Mouse (Mus musculus) megakaryocyte progenitor cell, adult 5-6 weeks (primary cell): ENCODE data around the gene Nop58. TPM values are rescaled to one million over a fixed set of nuclear protein-coding genes. Genes with fewer than 3 reads are reported as not detected.
"Not testable (repeated sequence)": the region's sequence is repeated elsewhere in the genome, so short reads cannot be mapped to it uniquely, and the experiment has no call there.

Experiments
- ATAC-seq: replicated peaks from 2 replicates; pipeline ENCODE4 v1.8.0; 2016; ENCODE audit warnings: mild to moderate bottlenecking, moderate TSS enrichment, inconsistent platforms; ENCODE audit not compliant: poor library complexity
- total RNA-seq, 2 experiments: library from RNA; stranded (forward) in 1 of 2; stranded (reverse) in 1 of 2; fragments of 157-497, 149-512 nt in 1 of 2; fragments of 200-1000 nt in 1 of 2; gene quantifications; 2 replicates each; pipeline versions ENCODE4 v1.2.3 to v1.2.4; 2015 to 2017

Gene Nop58
- total RNA-seq (2015) (199 and 204 TPM in 2 replicates), total RNA-seq (2017) (1,181 and 1,773 TPM in 2 replicates)

GRCm38 (mm10) chr1:59684819-59685755 is at the start of gene Nop58:
TSS of gene Nop58 (plus strand) at chr1:59684971.
- ATAC-seq: peak; percentile 96

GRCm38 (mm10) chr1:59636349-59636748 is 48.4 kb upstream of the Nop58 start:
- peak; percentile 68 for ATAC-seq

- no peak for ATAC-seq
These were observed 46.4 kb upstream of the Nop58 start for GRCm38 (mm10) chr1:59638371-59638770.

GRCm38 (mm10) chr1:59642488-59642887 is 42.3 kb upstream of the Nop58 start:
- no peak for ATAC-seq

- not testable (repeated sequence) for ATAC-seq
These were observed 38.3 kb upstream of the Nop58 start for GRCm38 (mm10) chr1:59646502-59646901.

GRCm38 (mm10) chr1:59651201-59651819 is 33.5 kb upstream of the Nop58 start:
- peak; percentile 81 for ATAC-seq

GRCm38 (mm10) chr1:59653243-59653911 is 31.4 kb upstream of the Nop58 start:
- ATAC-seq: peak; percentile 44; the same call in 1 of the 2 replicates

GRCm38 (mm10) chr1:59656244-59657171 is 28.3 kb upstream of the Nop58 start:
- no peak for ATAC-seq

- no peak for ATAC-seq
These were observed 21.2 kb upstream of the Nop58 start for GRCm38 (mm10) chr1:59663456-59664135.

GRCm38 (mm10) chr1:59668871-59669270 is 15.9 kb upstream of the Nop58 start:
- ATAC-seq: no peak

- peak; percentile 49 for ATAC-seq
These were observed 14.7 kb upstream of the Nop58 start for GRCm38 (mm10) chr1:59669962-59670630.

- ATAC-seq: peak; percentile 95
These were observed 14.1 kb upstream of the Nop58 start, which contains the start of gene Sumo1 for GRCm38 (mm10) chr1:59670641-59671168. TSS of gene Sumo1 (minus strand) at chr1:59670834.

GRCm38 (mm10) chr1:59673661-59674060 is 11.1 kb upstream of the Nop58 start:
- ATAC-seq: no peak

GRCm38 (mm10) chr1:59683926-59684818 is 599 bp upstream of the Nop58 start:
- ATAC-seq: peak; percentile 15; the same call in 1 of the 2 replicates

- ATAC-seq: no peak
These were observed 2.7 kb downstream of the Nop58 start for GRCm38 (mm10) chr1:59687493-59687892.

- ATAC-seq: no peak
These were observed 5.7 kb downstream of the Nop58 start for GRCm38 (mm10) chr1:59690467-59690866.

GRCm38 (mm10) chr1:59697751-59698150 is 13.0 kb downstream of the Nop58 start:
- no peak for ATAC-seq

- no peak for ATAC-seq
These were observed 13.4 kb downstream of the Nop58 start for GRCm38 (mm10) chr1:59698207-59698606.
